Mouse (Mus musculus) kidney, embryonic 14.5 days (tissue): ENCODE measurements around the gene Olfr406. TPM values are rescaled to one million over a fixed set of nuclear protein-coding genes. Genes with fewer than 3 reads are reported as not detected.

ENCODE experiments used
- ATAC-seq: fragments of 200-750 bp; cut with Nextera tagmentation; 2 replicates; pipeline ENCODE4 v1.8.0; 2017; ENCODE audit warnings: moderate number of reproducible peaks, mild to moderate bottlenecking, moderate TSS enrichment, moderate library complexity; ENCODE audit not compliant: low FRiP score, low TSS enrichment
- H3K27ac ChIP-seq: fragments of 300-500 bp; sonication (generic); 2 replicates; pipeline ENCODE4 v1.5.1; 2014; ENCODE audit warnings: low read depth, mild to moderate bottlenecking, low read length, moderate library complexity, mixed read lengths
- H3K27me3 ChIP-seq: fragments of 300-500 bp; sonication (generic); 2 replicates; pipeline ENCODE4 v1.6.1; 2014; ENCODE audit warnings: mild to moderate bottlenecking, low read length; ENCODE audit not compliant: control insufficient read depth, insufficient read depth
- H3K36me3 ChIP-seq: fragments of 300-500 bp; sonication (generic); 2 replicates; pipeline ENCODE4 v1.6.1; 2014; ENCODE audit warnings: low read length, mixed read lengths; ENCODE audit not compliant: control insufficient read depth, insufficient read depth
- H3K4me1 ChIP-seq: fragments of 300-500 bp; sonication (generic); 2 replicates; pipeline ENCODE4 v1.6.1; 2014; ENCODE audit warnings: low read length, mixed read lengths; ENCODE audit not compliant: control insufficient read depth, insufficient read depth
- H3K4me2 ChIP-seq: fragments of 300-500 bp; sonication (generic); replicated peaks from 2 replicates; pipeline ENCODE4 v1.6.1; 2014; ENCODE audit warnings: low read depth, mild to moderate bottlenecking, low read length
- H3K4me3 ChIP-seq: fragments of 300-500 bp; sonication (generic); 2 replicates; pipeline ENCODE4 v1.5.1; 2014; ENCODE audit warnings: mild to moderate bottlenecking, low read length
- H3K9ac ChIP-seq: fragments of 300-500 bp; sonication (generic); 2 replicates; pipeline ENCODE4 v1.6.1; 2014; ENCODE audit warnings: low read depth, mild to moderate bottlenecking, low read length, moderate library complexity
- H3K9me3 ChIP-seq: fragments of 300-500 bp; sonication (generic); 2 replicates; pipeline ENCODE4 v1.6.1; 2016; ENCODE audit warnings: low read length; ENCODE audit not compliant: control insufficient read depth
- WGBS: fragments of 180-500 bp; shearing (Covaris S2); extraction: QIAGEN DNeasy Blood & Tissue Kit; methylation state at CpG from one replicate; pipeline ENCODE4 v1.1.7; 2014; 5-methylcytosine and 5-hydroxymethylcytosine counted together
- polyA plus RNA-seq: library from polyadenylated mRNA; unstranded; fragments of >200 nt; fragmentation: Nextera tagmentation; extraction: Ambion mirVana; gene quantifications from 2 replicates; pipeline ENCODE4 v1.2.1, GENCODE M21; 2014

Gene Olfr406
- polyA plus RNA-seq: not detected in 2 replicates

GRCm38 (mm10) chr11:74259508-74259907 is at the start of gene Olfr406:
TSS of gene Olfr406 (plus strand) at chr11:74259808.
- no peak for ATAC-seq
- no peaks in the 10 kb centered on the region for H3K4me1 ChIP-seq
- no peak within 1 kb of the TSS for H3K4me2 ChIP-seq
- no peaks in the 10 kb centered on the region for H3K9me3 ChIP-seq
- no peak within 1 kb of the TSS for H3K27ac ChIP-seq
- no peak within 1 kb of the TSS for H3K9ac ChIP-seq
- WGBS: 52% methylated on average over 2 of the region's 2 CpGs
- no peaks in the 10 kb centered on the region for H3K36me3 ChIP-seq
- H3K4me3 ChIP-seq: no peak within 1 kb of the TSS
- H3K27me3 ChIP-seq: no peaks in the 10 kb centered on the region

GRCm38 (mm10) chr11:74211279-74211678 is 48.3 kb upstream of the Olfr406 start, which contains the start of gene Olfr43:
TSS of gene Olfr43 (minus strand) at chr11:74211379.
- ATAC-seq: no peak
- 67% methylated on average over 1 of the region's 1 CpGs for WGBS
- no peak within 1 kb of the TSS for H3K4me3 ChIP-seq

GRCm38 (mm10) chr11:74241201-74241600 is 18.4 kb upstream of the Olfr406 start:
- no peaks in the 10 kb centered on the region for H3K9me3 ChIP-seq
- no peak overlapping the region for H3K4me3 ChIP-seq
- ATAC-seq: no peak
- WGBS: 86% methylated on average over 3 of the region's 3 CpGs
- no peaks in the 10 kb centered on the region for H3K4me1 ChIP-seq
- no peak overlapping the region for H3K27ac ChIP-seq
- H3K27me3 ChIP-seq: no peaks in the 10 kb centered on the region
- no peak overlapping the region for H3K9ac ChIP-seq
- H3K4me2 ChIP-seq: no peak overlapping the region
- H3K36me3 ChIP-seq: no peaks in the 10 kb centered on the region

More at GRCm38 (mm10) chr11:74211279-74211678, 48.3 kb upstream of the Olfr406 start, which contains the start of gene Olfr43:
- no peaks in the 10 kb centered on the region for H3K9me3 ChIP-seq
- H3K4me2 ChIP-seq: no peak within 1 kb of the TSS
- no peaks in the 10 kb centered on the region for H3K36me3 ChIP-seq
- no peaks in the 10 kb centered on the region for H3K27me3 ChIP-seq
- H3K9ac ChIP-seq: no peak within 1 kb of the TSS
- H3K4me1 ChIP-seq: no peaks in the 10 kb centered on the region
- no peak within 1 kb of the TSS for H3K27ac ChIP-seq

DNA sequence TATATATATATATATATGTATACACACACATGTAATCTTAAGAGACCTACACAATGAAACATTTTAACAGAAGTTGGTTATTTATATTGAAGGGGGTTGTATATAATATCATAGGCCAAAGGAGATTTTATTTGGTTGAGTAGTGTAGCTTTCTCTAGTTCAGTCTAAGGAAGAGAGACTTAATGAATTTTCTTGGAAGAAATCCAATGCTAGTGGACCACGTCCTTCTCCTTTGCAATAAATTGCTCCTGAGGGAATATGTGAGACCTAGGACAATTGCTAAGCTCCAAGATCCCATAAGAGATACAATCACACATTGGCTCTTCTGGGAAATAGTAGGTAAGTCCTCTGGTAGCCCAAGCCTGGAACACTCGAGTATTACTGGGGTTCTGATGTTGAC is 23.8 kb downstream of the Olfr406 start, which contains the start of gene Olfr59:
Gene Olfr59 (plus strand): TSS at position 301 of the 400 bp plus-strand sequence.
- H3K27ac ChIP-seq: no peak within 1 kb of the TSS
- no peaks in the 10 kb centered on the region for H3K9me3 ChIP-seq
- no peaks in the 10 kb centered on the region for H3K36me3 ChIP-seq
- 51% methylated on average over 2 of the region's 2 CpGs for WGBS
- no peaks in the 10 kb centered on the region for H3K4me1 ChIP-seq
- H3K4me3 ChIP-seq: no peak within 1 kb of the TSS
- H3K27me3 ChIP-seq: no peaks in the 10 kb centered on the region
- no peak for ATAC-seq
- no peak within 1 kb of the TSS for H3K4me2 ChIP-seq
- no peak within 1 kb of the TSS for H3K9ac ChIP-seq

- Histone ChIP-seq H3K4me3 (no peak overlapping the region), H3K36me3 (no peaks in the 10 kb centered on the region), H3K4me1 (no peaks in the 10 kb centered on the region), H3K27me3 (no peaks in the 10 kb centered on the region), H3K27ac (no peak overlapping the region), H3K9me3 (no peaks in the 10 kb centered on the region), H3K4me2 (no peak overlapping the region), H3K9ac (no peak overlapping the region)
- 90% methylated on average over 2 of the region's 2 CpGs for WGBS
- ATAC-seq: no peak
These were observed 27.6 kb downstream of the Olfr406 start for GRCm38 (mm10) chr11:74287256-74287655.

Other genes with a start within 250 kb of the Olfr406 start
- not detected in 2 replicates for gene Olfr139, start 203.3 kb upstream of the Olfr406 start, polyA plus RNA-seq
- not detected in 2 replicates for gene Olfr399, start 203.2 kb upstream of the Olfr406 start, polyA plus RNA-seq
- not detected in 2 replicates for gene Zfp616, start 189.9 kb upstream of the Olfr406 start, polyA plus RNA-seq
- gene Olfr401, start 146.1 kb upstream of the Olfr406 start, polyA plus RNA-seq: not detected in 2 replicates
- gene Olfr402, start 106.3 kb upstream of the Olfr406 start, polyA plus RNA-seq: not detected in 2 replicates
- not detected in 2 replicates for gene Olfr403, start 73.6 kb upstream of the Olfr406 start, polyA plus RNA-seq
- gene Olfr43, start 48.4 kb upstream of the Olfr406 start, polyA plus RNA-seq: not detected in 2 replicates
- not detected in 2 replicates for gene Olfr59, start 23.9 kb downstream of the Olfr406 start, polyA plus RNA-seq
- not detected in 2 replicates for gene Olfr410, start 78.2 kb downstream of the Olfr406 start, polyA plus RNA-seq
- gene Olfr411, start 92.8 kb downstream of the Olfr406 start, polyA plus RNA-seq: not detected in 2 replicates
- not detected in 2 replicates for gene Olfr412, start 102.3 kb downstream of the Olfr406 start, polyA plus RNA-seq